Mouse (Mus musculus): ENCODE data around the gene Gbp8. TPM values are rescaled to one million over a fixed set of nuclear protein-coding genes. Genes with fewer than 3 reads are reported as not detected.

The Gbp8 gene
- polyA plus RNA-seq (2012; rRNA removed; ENCODE audit: low replicate concordance) = 0.58 and 1.8 TPM in 2 replicates

DNA sequence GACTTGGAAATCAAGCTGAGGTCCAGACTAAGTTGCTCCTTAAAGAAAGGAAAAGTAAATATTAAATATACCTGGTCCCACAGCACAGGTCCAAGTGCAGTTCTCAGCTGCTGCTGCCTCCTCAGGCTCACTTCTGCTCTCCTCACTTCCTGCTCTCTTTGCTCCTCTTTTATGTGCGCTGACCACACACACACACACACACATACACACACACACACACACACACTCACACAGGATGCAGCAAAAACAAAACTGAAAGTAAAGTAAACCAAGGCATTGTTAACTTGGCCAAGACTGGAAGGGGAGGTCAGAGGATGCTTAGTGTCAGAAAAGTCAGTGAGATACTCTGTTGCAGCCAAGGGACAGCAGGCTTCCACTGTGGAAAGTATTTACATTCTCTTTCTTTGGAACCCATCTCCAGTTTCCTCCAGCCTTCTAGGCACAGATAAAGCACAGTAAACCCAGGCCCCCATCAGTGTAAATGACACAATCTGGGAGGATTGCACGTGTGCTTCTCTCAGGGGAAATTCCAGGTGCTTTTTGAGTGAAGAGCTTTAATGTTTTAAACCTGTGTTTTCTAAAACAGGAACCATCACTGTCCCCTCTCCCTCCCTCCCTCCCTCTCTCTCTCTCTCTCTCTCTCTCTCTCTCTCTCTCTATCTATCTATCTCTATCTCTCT is at the start of gene Gbp8, which contains the start of the genes Gbp9 and Gbp4:
TSS of gene Gbp8 (minus strand) at position 132 of the 680 bp plus-strand sequence.
TSS of gene Gbp9 (minus strand) at position 131 of the 680 bp plus-strand sequence.
TSS of gene Gbp4 (minus strand) at position 178 of the 680 bp plus-strand sequence.

GRCm38 (mm10) chr5:104982535-104982934 is 156.8 kb downstream of the Gbp8 start, which contains the start of gene Abcg3:
TSS of gene Abcg3 (minus strand) at chr5:104982718.

Other genes with a start within 250 kb of the Gbp8 start
- gene Abcg3, start 156.8 kb downstream of the Gbp8 start, polyA plus RNA-seq (2012; rRNA removed; ENCODE audit: low replicate concordance) = 0.09 and 0.26 TPM in 2 replicates
- 0.33 and 0.43 TPM in 2 replicates for gene Gbp9, start within 50 bp of the Gbp8 start, polyA plus RNA-seq (2012; rRNA removed; ENCODE audit: low replicate concordance)
- 1.1 and 2.1 TPM in 2 replicates for gene Gbp4, start within 50 bp of the Gbp8 start, polyA plus RNA-seq (2012; rRNA removed; ENCODE audit: low replicate concordance)
- gene Gbp10, start 100.0 kb upstream of the Gbp8 start, polyA plus RNA-seq (2012; rRNA removed; ENCODE audit: low replicate concordance) = not detected in 2 replicates
- gene Gm43302, start 154.2 kb upstream of the Gbp8 start, polyA plus RNA-seq (2012; rRNA removed; ENCODE audit: low replicate concordance) = 0.32 and 0.44 TPM in 2 replicates
- 0.53 and 0.66 TPM in 2 replicates for gene Gbp6, start 154.2 kb upstream of the Gbp8 start, polyA plus RNA-seq (2012; rRNA removed; ENCODE audit: low replicate concordance)

Data from duodenum, adult 2 months (tissue).